Mouse (Mus musculus): Measurements from ENCODE around the gene Alkbh1.

Alkbh1 gene

GRCm38 (mm10) chr12:87381380-87381682 lies 62.5 kb downstream of the Alkbh1 start:
- DNase-seq (ENCODE audit: low read depth, low spot score), result no peak

GRCm38 (mm10) chr12:87380586-87381379 lies 63.0 kb downstream of the Alkbh1 start:
- no peak for DNase-seq (ENCODE audit: low read depth, low spot score)

- DNase-seq (ENCODE audit: low read depth, low spot score), result no peak
Observed at GRCm38 (mm10) chr12:87379496-87379895, 64.3 kb downstream of the Alkbh1 start.
